15 mouse cellular contexts compared by ENCODE assay signal in the genomic region with DNA sequence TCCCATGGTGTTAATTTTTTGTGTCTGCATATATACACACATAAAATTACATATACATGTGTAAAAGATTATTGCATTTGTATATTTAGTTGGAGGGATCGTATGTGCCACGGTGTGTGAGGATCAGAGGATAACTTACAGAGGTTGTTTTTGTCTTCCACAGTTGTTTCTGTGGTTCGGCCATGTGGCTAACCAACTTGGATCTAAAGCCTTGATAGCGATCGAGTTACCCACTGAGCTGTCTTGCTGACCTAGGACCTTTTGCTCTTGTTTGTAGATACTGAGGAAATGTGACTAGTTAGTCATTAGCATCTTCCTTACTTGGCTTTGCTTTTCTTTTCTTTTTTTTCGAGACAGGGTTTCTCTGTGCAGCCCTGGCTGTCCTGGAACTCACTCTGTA. TPM values are rescaled to one million over a fixed set of nuclear protein-coding genes. Genes with fewer than 3 reads are reported as not detected.
"Had no signal": no experiment of that assay in that cellular context is flagged by ENCODE, and none has a peak within 500 bp of the region (broad histone marks: within the 10 kb centered on the region; RNA-seq: fewer than 3 reads in every experiment).

No protein-coding gene starts in this region.

- H3K4me3 ChIP-seq: limb, embryonic 15.5 days; liver, embryonic 15.5 days; midbrain, embryonic 12.5 days; neural tube, embryonic 13.5 days had no signal

- H3K4me2 ChIP-seq: limb, embryonic 15.5 days; liver, embryonic 15.5 days; lung, embryonic 14.5 days; midbrain, embryonic 12.5 days; neural tube, embryonic 13.5 days had no signal

- H3K27me3 ChIP-seq: limb, embryonic 15.5 days; liver, embryonic 15.5 days; midbrain, embryonic 12.5 days; neural tube, embryonic 13.5 days had no signal

- H3K9me3 ChIP-seq: limb, embryonic 15.5 days; liver, embryonic 15.5 days; midbrain, embryonic 12.5 days; neural tube, embryonic 13.5 days had no signal

- ATAC-seq: intestine, postnatal 0 days; midbrain, embryonic 16.5 days had no signal

- DNase-seq: kidney, adult 9 months; lung, embryonic 14.5 days; lung, postnatal 10 days; lung, postnatal 4 days; retina, postnatal 1 day; right cerebral cortex, postnatal 4 days had no signal

- H3K36me3 ChIP-seq: limb, embryonic 15.5 days had no signal

- H3K9ac ChIP-seq: limb, embryonic 15.5 days; liver, embryonic 15.5 days; lung, embryonic 14.5 days; midbrain, embryonic 12.5 days; neural tube, embryonic 13.5 days had no signal

- H3K27ac ChIP-seq: kidney, postnatal 0 days; limb, embryonic 15.5 days; midbrain, embryonic 12.5 days; neural tube, embryonic 13.5 days; stomach, postnatal 0 days had no signal

RNA-seq across cellular contexts. Expression of gene Shisa8, which starts 56.3 kb away (rescaled TPM):
- total RNA-seq: megakaryocyte-erythroid progenitor cell, adult 5-6 weeks had no signal
- polyA plus RNA-seq: intestine, postnatal 0 days had no signal
